Mouse (Mus musculus) monocyte, adult 5-6 weeks (primary cell): ENCODE results near the gene Eya4. TPM values are rescaled to one million over a fixed set of nuclear protein-coding genes. Genes with fewer than 3 reads are reported as not detected.
A peak's percentile ranks its signal among the peaks of the same experiment; 100 is the strongest.

ENCODE experiments used
- ATAC-seq: fragments of 153-309, 156-312 bp; replicated peaks from 2 replicates; pipeline ENCODE4 v1.8.0; 2017; ENCODE audit warnings: mild to moderate bottlenecking; ENCODE audit not compliant: low TSS enrichment, insufficient number of reproducible peaks, severe bottlenecking, poor library complexity, low FRiP score
- total RNA-seq: library from RNA; stranded (forward); fragments of 200-1000, 200-491, 200-594 nt; gene quantifications from 3 replicates; pipeline ENCODE4 v1.2.3, GENCODE M21; 2017

The Eya4 gene
- total RNA-seq, 1 experiment from 2014 or later = not detected

GRCm38 (mm10) chr10:23089271-23089670, 261.3 kb downstream of the Eya4 start:
- no peak for ATAC-seq

- no peak for ATAC-seq
Measured at GRCm38 (mm10) chr10:23088764-23089163, 261.8 kb downstream of the Eya4 start.

DNA sequence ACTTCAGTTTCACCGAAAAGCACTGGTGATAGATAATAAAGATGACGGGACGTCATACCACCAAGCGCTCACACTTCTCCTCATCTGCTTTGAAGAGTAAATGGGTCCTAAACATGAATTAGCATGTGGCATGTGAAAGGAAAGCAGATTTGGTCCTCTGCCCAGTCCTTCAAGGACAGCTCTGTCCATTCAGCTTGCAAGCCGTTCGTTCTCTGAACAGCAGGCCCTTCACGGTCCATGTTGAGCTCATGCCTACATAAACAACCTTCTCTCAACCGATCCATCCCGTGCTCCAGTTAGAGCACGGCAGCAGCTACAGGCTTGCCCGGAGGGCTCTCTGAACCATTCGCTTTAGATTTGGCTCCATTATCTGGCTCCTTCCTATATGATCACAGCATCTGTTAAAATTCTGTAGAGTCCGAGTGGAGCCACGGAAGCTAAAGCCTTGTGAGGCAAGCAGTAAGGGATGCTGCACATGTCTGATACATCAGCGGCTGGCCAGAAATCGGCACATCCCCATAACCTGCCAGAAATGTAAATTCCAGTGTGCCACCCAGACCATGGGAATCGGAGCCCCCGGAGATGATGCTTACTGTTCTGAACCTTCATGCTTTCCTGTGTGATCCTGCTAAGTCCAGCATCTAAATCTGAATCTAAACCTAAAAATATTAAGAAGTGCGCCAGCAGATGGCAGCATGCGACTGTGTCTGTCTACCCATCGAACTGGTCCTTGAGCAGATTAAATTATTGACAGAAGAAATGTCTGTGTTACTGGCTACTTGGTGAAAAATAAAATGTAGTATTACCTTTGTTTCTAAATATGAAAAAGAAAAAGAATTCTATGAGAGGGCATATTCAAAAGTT, 264.0 kb downstream of the Eya4 start:
- no peak for ATAC-seq

DNA sequence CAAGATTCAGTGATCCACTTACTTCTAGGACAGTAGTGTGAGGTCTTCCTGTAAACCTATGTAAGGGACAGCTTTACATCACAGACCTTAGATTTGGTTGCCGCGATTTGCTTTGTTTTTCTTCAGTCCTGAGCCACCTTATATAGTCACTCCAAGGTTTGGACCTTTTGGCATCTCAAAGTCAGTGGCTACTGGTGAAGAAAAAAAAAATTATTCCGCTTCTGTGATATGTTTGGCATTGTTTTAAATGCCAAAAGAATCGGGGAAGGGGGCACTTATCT, 269.1 kb downstream of the Eya4 start:
- no peak for ATAC-seq

- ATAC-seq = peak; percentile 63; the same call in 1 of the 2 replicates
Measured at GRCm38 (mm10) chr10:23080749-23081547, 269.6 kb downstream of the Eya4 start.

DNA sequence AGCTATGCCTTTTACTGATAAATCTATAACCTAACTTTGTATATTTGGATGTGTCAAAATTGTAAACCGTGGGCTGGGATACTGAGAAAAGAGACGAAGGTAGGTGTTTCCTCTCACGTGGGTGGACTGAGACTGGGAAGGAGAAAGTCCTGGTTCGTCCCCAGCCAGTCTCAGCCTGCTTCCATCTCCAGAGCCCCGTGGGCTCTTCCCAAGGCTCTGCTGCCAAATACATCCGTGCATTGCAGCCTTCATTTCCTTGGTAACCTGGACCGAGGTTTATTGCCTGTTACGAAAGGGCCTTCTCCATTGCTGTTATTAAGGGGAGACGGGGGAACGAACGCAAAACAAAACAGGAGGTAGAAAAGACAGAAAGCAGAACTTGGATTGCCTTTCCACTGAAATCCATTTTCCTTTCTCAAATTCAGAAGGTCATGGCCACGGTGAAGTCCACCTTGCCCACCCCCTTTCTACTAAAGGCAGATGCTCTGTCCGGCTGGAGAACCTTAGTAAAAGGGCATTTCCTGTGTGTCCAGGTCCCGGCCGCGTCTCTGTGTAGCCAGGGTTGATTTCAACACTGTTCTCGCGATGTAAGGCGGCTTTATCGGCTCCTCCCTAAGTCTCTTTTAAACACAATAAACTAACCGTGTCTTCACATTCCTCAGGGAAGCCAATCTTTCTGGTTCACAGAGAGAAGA, 273.7 kb downstream of the Eya4 start:
- ATAC-seq = no peak

DNA sequence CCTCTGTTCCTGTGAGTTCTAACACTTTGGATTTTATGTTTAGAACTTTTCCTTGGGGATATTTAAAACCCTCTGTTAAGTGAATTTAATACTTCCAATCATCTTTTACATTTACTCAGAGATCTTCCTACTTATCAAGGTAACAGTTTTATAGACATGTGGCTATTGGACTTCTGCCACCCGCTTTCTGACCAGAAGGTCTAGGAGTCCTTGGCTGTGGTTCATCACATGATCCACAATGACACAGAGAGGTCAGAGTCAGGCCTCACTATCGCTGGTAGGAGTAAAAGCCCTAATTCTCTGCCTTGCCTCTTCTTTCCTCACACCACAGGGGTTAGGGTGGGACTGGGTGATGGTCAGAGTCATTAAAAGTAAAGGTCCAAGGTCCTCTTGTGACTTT, 277.2 kb downstream of the Eya4 start:
- no peak for ATAC-seq

DNA sequence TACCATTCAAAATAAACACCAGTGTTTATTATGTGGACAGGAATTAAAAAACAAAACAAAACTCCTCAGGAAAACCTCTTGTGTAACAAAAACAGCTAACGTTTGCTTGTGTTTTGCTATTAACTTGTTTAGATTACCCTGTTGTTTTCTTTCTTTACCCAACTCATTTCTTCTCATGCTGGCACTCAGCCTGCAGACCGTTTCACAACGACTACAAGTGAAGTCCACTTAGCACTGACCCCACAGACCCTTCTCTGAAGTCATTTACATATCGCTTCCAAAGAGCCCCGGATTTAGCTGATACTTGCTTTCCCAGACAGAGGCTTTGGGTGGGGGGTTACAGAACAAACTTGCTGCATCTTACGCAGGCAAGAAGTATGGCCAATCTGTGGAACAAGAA, 286.9 kb downstream of the Eya4 start:
- ATAC-seq = no peak

- ATAC-seq = no peak
Measured at GRCm38 (mm10) chr10:23062719-23063118, 287.9 kb downstream of the Eya4 start.

GRCm38 (mm10) chr10:23060694-23061060, 289.9 kb downstream of the Eya4 start:
- ATAC-seq = no peak

GRCm38 (mm10) chr10:23060041-23060693, 290.4 kb downstream of the Eya4 start:
- ATAC-seq = no peak

GRCm38 (mm10) chr10:23053379-23053915, 297.1 kb downstream of the Eya4 start:
- no peak for ATAC-seq
